Mouse (Mus musculus) liver, embryonic 14.5 days (tissue): Measurements from ENCODE around the gene Sez6l. TPM values are rescaled to one million over a fixed set of nuclear protein-coding genes. Genes with fewer than 3 reads are reported as not detected.

ENCODE experiments used
- ATAC-seq: fragments of 200-750 bp; cut with Nextera tagmentation; 2 replicates; pipeline ENCODE4 v1.8.0; 2017; ENCODE audit warnings: moderate number of reproducible peaks, mild to moderate bottlenecking, moderate library complexity; ENCODE audit not compliant: insufficient read depth
- DNase-seq, 3 experiments: peaks; one replicate each; pipeline ENCODE4 v3.0.0-alpha.2; 2012 to 2013; ENCODE audit warnings: low read depth in 3 of 3, low spot score in 3 of 3
- H3K27ac ChIP-seq: fragments of 300-500 bp; sonication (generic); 2 replicates; pipeline ENCODE4 v1.5.1; 2014; ENCODE audit warnings: moderate library complexity, mild to moderate bottlenecking, control low read depth, inconsistent platforms
- H3K27me3 ChIP-seq: fragments of 300-500 bp; sonication (generic); 2 replicates; pipeline ENCODE4 v1.6.1; 2014; ENCODE audit warnings: mild to moderate bottlenecking, low read length, moderate library complexity; ENCODE audit not compliant: control insufficient read depth, insufficient read depth
- H3K36me3 ChIP-seq: fragments of 300-500 bp; sonication (generic); replicated peaks from 2 replicates; pipeline ENCODE4 v1.6.1; 2014; ENCODE audit warnings: low read depth; ENCODE audit not compliant: control insufficient read depth, insufficient read depth
- H3K4me1 ChIP-seq, 2 experiments: fragments of 200-500 bp in 1 of 2; fragments of 300-500 bp in 1 of 2; sonication (generic) in 1 of 2; replicated peaks; 2 replicates each; pipeline ENCODE4 v1.6.1; 2012 to 2014; ENCODE audit warnings: antibody characterized with exemption in 1 of 2, inconsistent platforms in 1 of 2, low read length in 1 of 2; ENCODE audit not compliant: control insufficient read depth in 2 of 2, insufficient read depth in 2 of 2
- H3K4me2 ChIP-seq: fragments of 300-500 bp; sonication (generic); 2 replicates; pipeline ENCODE4 v1.6.1; 2014; ENCODE audit warnings: low read depth, mild to moderate bottlenecking, control low read depth, moderate library complexity
- H3K4me3 ChIP-seq, 2 experiments: fragments of 200-500 bp in 1 of 2; fragments of 300-500 bp in 1 of 2; sonication (generic) in 1 of 2; 2 replicates each; pipeline ENCODE4 v1.5.1; 2012 to 2014; ENCODE audit warnings: low read depth in 2 of 2, low read length in 2 of 2, mild to moderate bottlenecking in 2 of 2, control low read depth in 1 of 2, inconsistent platforms in 1 of 2, moderate library complexity in 1 of 2; ENCODE audit not compliant: insufficient read depth in 1 of 2
- H3K9ac ChIP-seq: fragments of 300-500 bp; sonication (generic); replicated peaks from 2 replicates; pipeline ENCODE4 v1.6.1; 2014; ENCODE audit warnings: mild to moderate bottlenecking, control low read depth, moderate library complexity
- H3K9me3 ChIP-seq: fragments of 300-500 bp; sonication (generic); 2 replicates; pipeline ENCODE4 v1.6.1; 2016; ENCODE audit warnings: low read length, mixed read lengths; ENCODE audit not compliant: control insufficient read depth
- CTCF ChIP-seq: IDR thresholded peaks from 2 replicates; pipeline ENCODE4 v1.5.1; 2016; ENCODE audit warnings: antibody characterized with exemption, low read depth, control low read depth
- EP300 ChIP-seq: IDR thresholded peaks from 2 replicates; pipeline ENCODE4 v1.6.1; 2016; ENCODE audit warnings: antibody characterized with exemption, low read depth
- WGBS: fragments of 180-500 bp; shearing (Covaris S2); extraction: QIAGEN DNeasy Blood & Tissue Kit; methylation state at CpG from one replicate; pipeline ENCODE4 v1.1.7; 2014; ENCODE audit not compliant: insufficient replicate concordance; 5-methylcytosine and 5-hydroxymethylcytosine counted together
- polyA plus RNA-seq, 2 experiments: library from polyadenylated mRNA; depleted of rRNA in 1 of 2; stranded (reverse) in 1 of 2; unstranded in 1 of 2; fragments of >200 nt; fragmentation: Nextera tagmentation in 1 of 2; extraction: Ambion mirVana in 1 of 2; gene quantifications; 2 replicates each; pipeline versions ENCODE4 v1.2.1 to v1.2.3; 2012 to 2014

The Sez6l gene
- polyA plus RNA-seq, 2 experiments, result 0.03 TPM; not detected in 1

DNA sequence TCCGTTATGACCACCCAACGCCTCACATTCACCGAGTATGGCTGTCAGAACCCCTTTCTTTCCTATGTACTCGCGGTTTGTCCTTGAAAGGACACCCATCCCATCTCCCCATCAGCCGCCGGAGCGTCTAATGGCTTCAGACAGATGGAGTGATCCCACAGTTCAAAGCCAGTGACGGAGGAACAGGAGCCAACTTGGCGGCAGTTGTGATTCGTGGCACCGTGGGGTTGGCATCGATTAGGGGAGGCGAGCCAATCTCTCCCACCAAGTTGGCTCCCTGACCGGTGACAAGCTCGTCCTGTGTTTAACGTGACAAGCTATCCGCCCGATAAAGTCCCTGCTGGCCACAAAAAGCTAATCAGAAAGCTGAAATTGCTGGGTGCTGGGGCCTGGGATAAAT, 50.0 kb downstream of the Sez6l start:
- Histone ChIP-seq H3K36me3 (no peaks in the 10 kb centered on the region), H3K27ac (no peak overlapping the region), H3K9ac (no peak overlapping the region), H3K4me1 (no peaks in the 10 kb centered on the region), H3K4me2 (no peak overlapping the region), H3K27me3 (no peaks in the 10 kb centered on the region), H3K4me3 (no peak overlapping the region), H3K9me3 (no peaks in the 10 kb centered on the region)
- TF ChIP-seq CTCF (no peak), EP300 (no peak)
- no peak for DNase-seq
- WGBS, result 68% methylated on average over 19 of the region's 19 CpGs
- ATAC-seq, result no peak

DNA sequence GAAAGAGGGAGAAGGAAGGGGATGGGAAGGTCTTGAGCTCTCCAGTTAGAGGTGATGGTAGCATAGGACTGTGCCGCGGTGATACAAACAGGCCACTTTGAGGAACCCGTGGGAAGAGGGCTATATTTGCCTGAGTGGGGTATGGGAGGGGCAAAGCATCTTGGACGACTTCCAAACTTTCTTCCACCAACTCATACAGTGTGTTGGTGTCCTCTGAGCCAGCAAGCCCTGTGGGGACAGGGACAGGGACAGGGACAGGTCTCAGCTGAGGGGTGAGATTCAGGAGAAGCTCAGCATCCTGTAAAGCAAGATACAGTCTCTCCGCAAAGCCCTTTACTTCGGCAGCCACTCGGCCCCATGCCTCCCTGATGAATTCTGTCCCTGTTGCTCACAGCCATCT, 50.5 kb downstream of the Sez6l start:
- ATAC-seq (no peak), DNase-seq (no peak)
- no peak overlapping the region for H3K4me3 ChIP-seq
- H3K4me2 ChIP-seq, result no peak overlapping the region
- H3K36me3 ChIP-seq, result no peaks in the 10 kb centered on the region
- H3K9me3 ChIP-seq, result no peaks in the 10 kb centered on the region
- H3K4me1 ChIP-seq, result no peaks in the 10 kb centered on the region
- 59% methylated on average over 7 of the region's 7 CpGs for WGBS
- H3K27me3 ChIP-seq, result no peaks in the 10 kb centered on the region; the same call in 1 of the 2 replicates
- TF ChIP-seq CTCF (no peak), EP300 (no peak)
- no peak overlapping the region for H3K27ac ChIP-seq
- no peak overlapping the region for H3K9ac ChIP-seq

DNA sequence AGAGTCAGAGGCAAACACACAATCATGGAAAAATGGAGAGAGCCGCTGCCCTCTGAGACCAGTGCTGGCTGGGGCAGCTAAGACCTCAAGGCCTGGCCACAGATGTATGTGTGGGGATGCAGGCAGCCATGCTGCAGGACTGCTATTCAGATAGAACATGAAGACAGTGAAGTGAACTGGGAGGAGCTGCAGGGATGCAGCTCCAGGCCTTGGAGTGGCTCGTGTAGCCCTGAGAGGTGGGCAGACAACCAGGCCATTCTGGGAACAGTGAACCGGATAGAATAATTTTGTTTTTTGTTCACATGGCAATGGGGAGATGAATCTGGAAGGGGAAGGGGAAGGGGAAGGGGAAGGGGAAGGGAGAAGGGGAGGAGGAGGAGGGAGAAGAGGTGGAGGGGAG, 51.0 kb downstream of the Sez6l start:
- WGBS, result 62% methylated on average over 3 of the region's 3 CpGs
- no peaks in the 10 kb centered on the region; the same call in 1 of the 2 replicates for H3K27me3 ChIP-seq
- H3K4me2 ChIP-seq, result no peak overlapping the region
- ATAC-seq (no peak), DNase-seq (no peak)
- no peak overlapping the region for H3K9ac ChIP-seq
- H3K4me3 ChIP-seq, result no peak overlapping the region
- H3K27ac ChIP-seq, result no peak overlapping the region
- no peaks in the 10 kb centered on the region for H3K9me3 ChIP-seq
- TF ChIP-seq CTCF (no peak), EP300 (no peak)
- no peaks in the 10 kb centered on the region for H3K36me3 ChIP-seq
- H3K4me1 ChIP-seq, result no peaks in the 10 kb centered on the region

DNA sequence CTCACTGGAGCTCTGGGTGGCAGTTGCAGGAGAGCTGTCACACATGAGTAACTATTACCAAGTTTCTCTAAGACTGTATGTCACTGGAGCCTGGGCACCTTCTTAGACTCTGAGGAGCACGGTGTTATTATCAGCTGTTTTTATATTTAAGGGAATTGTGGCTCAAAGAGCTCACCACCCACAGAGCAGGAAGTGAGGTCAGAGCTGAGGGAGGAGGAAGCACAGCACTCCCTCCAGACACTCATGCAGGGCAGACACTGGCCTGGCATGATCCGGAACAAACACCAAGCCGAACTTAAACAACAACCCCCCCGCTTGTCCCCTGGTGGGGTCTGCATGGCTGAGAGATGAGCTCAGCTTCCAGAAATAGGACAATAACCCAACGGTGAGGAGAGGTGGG, 51.7 kb downstream of the Sez6l start:
- no peak for ATAC-seq
- H3K36me3 ChIP-seq, result no peaks in the 10 kb centered on the region
- H3K9ac ChIP-seq, result no peak overlapping the region
- H3K9me3 ChIP-seq, result no peaks in the 10 kb centered on the region
- no peaks in the 10 kb centered on the region; the same call in 1 of the 2 replicates for H3K27me3 ChIP-seq
- WGBS, result 38% methylated on average over 5 of the region's 5 CpGs
- H3K4me3 ChIP-seq, result no peak overlapping the region
- TF ChIP-seq CTCF, result no peak
- no peak for TF ChIP-seq EP300
- DNase-seq, result no peak
- no peaks in the 10 kb centered on the region for H3K4me1 ChIP-seq
- H3K4me2 ChIP-seq, result no peak overlapping the region
- H3K27ac ChIP-seq, result no peak overlapping the region

DNA sequence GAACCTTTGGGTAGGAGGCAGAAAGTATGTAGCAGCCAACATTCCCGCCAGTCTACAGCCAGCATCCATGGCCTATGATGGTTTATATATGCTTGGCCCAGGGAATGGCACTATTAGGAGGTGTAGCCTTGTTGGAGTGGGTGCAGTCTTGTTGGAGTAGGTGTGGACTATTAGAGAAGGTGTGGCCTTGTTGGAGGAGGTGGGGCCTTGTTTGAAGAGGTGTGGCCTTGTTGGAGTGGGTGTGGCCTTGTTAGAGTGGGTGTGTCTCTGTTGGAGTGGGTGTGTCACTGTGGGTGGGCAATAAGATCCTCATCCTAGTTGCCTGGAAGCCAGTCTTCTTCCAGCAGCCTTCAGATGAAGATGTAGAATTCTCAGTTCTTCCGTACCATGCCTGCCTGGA, 53.2 kb downstream of the Sez6l start:
- DNase-seq (no peak), ATAC-seq (no peak)
- Histone ChIP-seq H3K4me2 (no peak overlapping the region), H3K4me3 (no peak overlapping the region), H3K27ac (no peak overlapping the region), H3K9me3 (no peaks in the 10 kb centered on the region), H3K4me1 (no peaks in the 10 kb centered on the region), H3K27me3 (no peaks in the 10 kb centered on the region; the same call in 1 of the 2 replicates), H3K36me3 (no peaks in the 10 kb centered on the region), H3K9ac (no peak overlapping the region)
- 68% methylated on average over 2 of the region's 2 CpGs for WGBS
- TF ChIP-seq CTCF (no peak), EP300 (no peak)

DNA sequence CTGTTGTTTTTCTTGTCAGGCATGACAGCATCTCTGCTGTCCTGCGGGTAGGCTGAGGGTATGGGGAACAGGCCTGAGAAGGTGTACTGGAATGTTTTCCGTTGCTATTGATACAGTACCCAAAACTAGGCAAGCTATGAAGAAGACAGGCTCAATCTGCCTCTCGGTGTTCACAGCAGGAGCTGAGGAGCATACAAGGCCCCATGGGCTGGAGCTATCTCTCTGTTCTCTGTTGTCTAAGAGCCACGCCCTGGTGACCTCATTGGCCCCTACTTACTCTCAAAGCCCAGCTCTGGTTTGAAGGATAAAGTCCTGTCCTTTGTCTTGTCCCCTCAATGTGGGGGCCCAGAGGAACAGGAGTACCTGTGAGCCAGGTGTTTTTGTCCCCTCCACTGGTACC, 53.7 kb downstream of the Sez6l start:
- Histone ChIP-seq H3K36me3 (no peaks in the 10 kb centered on the region), H3K4me1 (no peaks in the 10 kb centered on the region), H3K9me3 (no peaks in the 10 kb centered on the region), H3K4me3 (no peak overlapping the region), H3K9ac (no peak overlapping the region), H3K27me3 (no peaks in the 10 kb centered on the region; the same call in 1 of the 2 replicates), H3K4me2 (no peak overlapping the region), H3K27ac (no peak overlapping the region)
- ATAC-seq (no peak), DNase-seq (no peak)
- no peak for TF ChIP-seq EP300
- TF ChIP-seq CTCF, result no peak
- WGBS, result 64% methylated on average over 4 of the region's 4 CpGs
